Mouse (Mus musculus) midbrain, embryonic 13.5 days (tissue): ENCODE data around the gene Calhm6. TPM values are rescaled to one million over a fixed set of nuclear protein-coding genes. Genes with fewer than 3 reads are reported as not detected.

Source experiments
- ATAC-seq: fragments of 200-750 bp; cut with Nextera tagmentation; 2 replicates; pipeline ENCODE4 v1.8.0; 2017; ENCODE audit warnings: mild to moderate bottlenecking, moderate TSS enrichment, moderate library complexity
- H3K27ac ChIP-seq: fragments of 300-500 bp; sonication (generic); 2 replicates; pipeline ENCODE4 v1.5.1; 2015; ENCODE audit warnings: inconsistent platforms, mild to moderate bottlenecking, moderate library complexity
- H3K27me3 ChIP-seq: fragments of 300-500 bp; sonication (generic); 2 replicates; pipeline ENCODE4 v1.6.1; 2015; ENCODE audit warnings: mild to moderate bottlenecking, inconsistent platforms
- H3K36me3 ChIP-seq: fragments of 300-500 bp; sonication (generic); 2 replicates; pipeline ENCODE4 v1.6.1; 2015; ENCODE audit warnings: mild to moderate bottlenecking, inconsistent platforms
- H3K4me1 ChIP-seq: fragments of 300-500 bp; sonication (generic); replicated peaks from 2 replicates; pipeline ENCODE4 v1.6.1; 2015; ENCODE audit warnings: inconsistent platforms
- H3K4me2 ChIP-seq: fragments of 300-500 bp; sonication (generic); replicated peaks from 2 replicates; pipeline ENCODE4 v1.6.1; 2015; ENCODE audit warnings: moderate library complexity, mild to moderate bottlenecking, inconsistent platforms
- H3K4me3 ChIP-seq: fragments of 300-500 bp; sonication (generic); replicated peaks from 2 replicates; pipeline ENCODE4 v1.5.1; 2015; ENCODE audit warnings: mild to moderate bottlenecking, inconsistent platforms
- H3K9ac ChIP-seq: fragments of 300-500 bp; sonication (generic); replicated peaks from 2 replicates; pipeline ENCODE4 v1.6.1; 2015; ENCODE audit warnings: mild to moderate bottlenecking, inconsistent platforms
- H3K9me3 ChIP-seq: fragments of 300-500 bp; sonication (generic); 2 replicates; pipeline ENCODE4 v1.6.1; 2016; ENCODE audit warnings: mild to moderate bottlenecking, inconsistent platforms
- WGBS: fragments of 180-500 bp; shearing (Covaris S2); methylation state at CpG from one replicate; pipeline ENCODE4 v1.1.7; 2015; 5-methylcytosine and 5-hydroxymethylcytosine counted together
- polyA plus RNA-seq: library from polyadenylated mRNA; unstranded; fragments of >200 nt; fragmentation: Nextera tagmentation; extraction: Ambion mirVana; gene quantifications from 2 replicates; pipeline ENCODE4 v1.2.1, GENCODE M21; 2015

The Calhm6 gene
- polyA plus RNA-seq, 1 experiment from 2014 or later, result 0.19 TPM

- H3K27ac ChIP-seq, result no peak overlapping the region
- no peaks in the 10 kb centered on the region for H3K27me3 ChIP-seq
- no peak overlapping the region for H3K4me3 ChIP-seq
- no peaks in the 10 kb centered on the region for H3K36me3 ChIP-seq
- WGBS, result 72% methylated on average over 2 of the region's 2 CpGs
- H3K9me3 ChIP-seq, result no peaks in the 10 kb centered on the region
- H3K9ac ChIP-seq, result no peak overlapping the region
- no peaks in the 10 kb centered on the region for H3K4me1 ChIP-seq
- no peak overlapping the region for H3K4me2 ChIP-seq
- ATAC-seq, result no peak
Observed at GRCm38 (mm10) chr10:34095147-34095546, 32.6 kb downstream of the Calhm6 start.

GRCm38 (mm10) chr10:34091888-34092287 is 35.9 kb downstream of the Calhm6 start:
- H3K27me3 ChIP-seq, result no peaks in the 10 kb centered on the region
- H3K4me3 ChIP-seq, result no peak overlapping the region
- H3K27ac ChIP-seq, result no peak overlapping the region
- no peak for ATAC-seq
- no peak overlapping the region for H3K4me2 ChIP-seq
- H3K9me3 ChIP-seq, result no peaks in the 10 kb centered on the region
- H3K4me1 ChIP-seq, result no peaks in the 10 kb centered on the region
- H3K9ac ChIP-seq, result no peak overlapping the region
- 75% methylated on average over 5 of the region's 5 CpGs for WGBS
- H3K36me3 ChIP-seq, result no peaks in the 10 kb centered on the region

DNA sequence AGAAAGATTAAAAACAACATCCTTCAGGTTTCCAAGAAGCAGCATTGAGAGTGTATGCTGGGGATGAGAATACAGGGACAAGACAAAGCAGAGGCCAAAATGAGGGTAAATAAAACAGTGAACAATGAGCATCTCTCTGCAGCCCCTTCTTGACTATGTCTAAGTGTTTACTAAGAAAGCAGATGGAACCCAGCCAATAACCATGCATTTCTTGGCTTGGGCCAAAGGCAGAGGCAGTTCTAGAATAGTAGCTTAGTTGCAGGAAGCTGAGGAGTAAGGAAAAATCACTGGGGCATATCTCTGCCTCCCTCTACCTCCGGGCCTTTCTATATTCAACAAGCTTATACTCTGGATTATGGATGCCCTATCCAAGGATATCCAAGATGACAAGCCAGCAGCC is 37.3 kb downstream of the Calhm6 start:
- ATAC-seq, result no peak
- Histone ChIP-seq H3K9ac (no peak overlapping the region), H3K4me1 (no peaks in the 10 kb centered on the region), H3K4me2 (no peak overlapping the region), H3K4me3 (no peak overlapping the region), H3K9me3 (no peaks in the 10 kb centered on the region), H3K27me3 (no peaks in the 10 kb centered on the region), H3K36me3 (no peaks in the 10 kb centered on the region), H3K27ac (no peak overlapping the region)
- 90% methylated on average over 1 of the region's 1 CpGs for WGBS

GRCm38 (mm10) chr10:34089517-34089916 is 38.3 kb downstream of the Calhm6 start:
- Histone ChIP-seq H3K9me3 (no peaks in the 10 kb centered on the region), H3K36me3 (no peaks in the 10 kb centered on the region), H3K27ac (no peak overlapping the region), H3K27me3 (no peaks in the 10 kb centered on the region), H3K9ac (no peak overlapping the region), H3K4me2 (no peak overlapping the region), H3K4me1 (no peaks in the 10 kb centered on the region), H3K4me3 (no peak overlapping the region)
- no peak for ATAC-seq
- WGBS, result 81% methylated on average over 3 of the region's 3 CpGs

GRCm38 (mm10) chr10:34088515-34088914 is 39.3 kb downstream of the Calhm6 start:
- Histone ChIP-seq H3K4me3 (no peak overlapping the region), H3K9ac (no peak overlapping the region), H3K4me2 (no peak overlapping the region), H3K9me3 (no peaks in the 10 kb centered on the region), H3K27me3 (no peaks in the 10 kb centered on the region), H3K4me1 (no peaks in the 10 kb centered on the region), H3K27ac (no peak overlapping the region), H3K36me3 (no peaks in the 10 kb centered on the region)
- WGBS, result 80% methylated on average over 2 of the region's 2 CpGs
- ATAC-seq, result no peak

DNA sequence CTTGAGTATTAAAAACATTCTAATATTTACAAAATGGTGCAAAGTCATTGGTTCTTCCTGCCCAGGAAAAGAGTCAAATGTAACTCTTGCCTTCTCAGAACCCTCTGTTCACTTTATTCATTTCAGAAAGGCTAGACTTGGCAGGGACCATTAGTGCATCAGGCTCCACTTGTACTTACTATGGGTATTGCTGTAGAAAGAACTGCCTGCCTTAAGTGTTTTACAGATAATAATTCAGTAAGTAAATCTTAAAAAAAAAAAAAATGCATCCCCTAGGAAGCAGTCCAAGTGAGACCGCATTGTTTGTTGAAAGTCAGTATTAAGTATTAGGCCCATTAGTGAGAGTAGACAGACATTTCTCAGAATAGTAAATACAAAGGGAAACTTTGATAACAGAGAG is 41.3 kb downstream of the Calhm6 start:
- H3K4me2 ChIP-seq, result no peak overlapping the region
- no peak overlapping the region for H3K27ac ChIP-seq
- H3K9me3 ChIP-seq, result no peaks in the 10 kb centered on the region
- no peaks in the 10 kb centered on the region for H3K4me1 ChIP-seq
- no peaks in the 10 kb centered on the region for H3K36me3 ChIP-seq
- no peak for ATAC-seq
- H3K27me3 ChIP-seq, result no peaks in the 10 kb centered on the region
- no peak overlapping the region for H3K4me3 ChIP-seq
- WGBS, result 94% methylated on average over 1 of the region's 1 CpGs
- H3K9ac ChIP-seq, result no peak overlapping the region

Other genes starting within 250 kb of the Calhm6 start
- 0.31 and 0.59 TPM in 2 replicates for gene Rsph4a, start 222.9 kb downstream of the Calhm6 start, polyA plus RNA-seq
- gene Zup1, start 176.7 kb downstream of the Calhm6 start, polyA plus RNA-seq, result 27.2 and 27.3 TPM in 2 replicates
- 131 and 138 TPM in 2 replicates for gene Rwdd1, start 108.4 kb downstream of the Calhm6 start, polyA plus RNA-seq
- gene Trappc3l, start 90.4 kb downstream of the Calhm6 start, polyA plus RNA-seq, result not detected in 2 replicates
- not detected in 2 replicates for gene Calhm4, start 83.7 kb downstream of the Calhm6 start, polyA plus RNA-seq
- 0.16 and 0.32 TPM in 2 replicates for gene Calhm5, start 31.5 kb downstream of the Calhm6 start, polyA plus RNA-seq
- 6.2 and 6.7 TPM in 2 replicates for gene Dse, start 79.7 kb upstream of the Calhm6 start, polyA plus RNA-seq
- 137 and 142 TPM in 2 replicates for gene Tspyl1, start 154.2 kb upstream of the Calhm6 start, polyA plus RNA-seq
- 207 and 216 TPM in 2 replicates for gene Tspyl4, start 169.5 kb upstream of the Calhm6 start, polyA plus RNA-seq